Mouse (Mus musculus): ENCODE measurements around the gene Isyna1. TPM values are rescaled to one million over a fixed set of nuclear protein-coding genes. Genes with fewer than 3 reads are reported as not detected.

Isyna1 gene
- total and polyA plus RNA-seq, 3 experiments, result 84.1 to 189 TPM; not detected in 1

DNA sequence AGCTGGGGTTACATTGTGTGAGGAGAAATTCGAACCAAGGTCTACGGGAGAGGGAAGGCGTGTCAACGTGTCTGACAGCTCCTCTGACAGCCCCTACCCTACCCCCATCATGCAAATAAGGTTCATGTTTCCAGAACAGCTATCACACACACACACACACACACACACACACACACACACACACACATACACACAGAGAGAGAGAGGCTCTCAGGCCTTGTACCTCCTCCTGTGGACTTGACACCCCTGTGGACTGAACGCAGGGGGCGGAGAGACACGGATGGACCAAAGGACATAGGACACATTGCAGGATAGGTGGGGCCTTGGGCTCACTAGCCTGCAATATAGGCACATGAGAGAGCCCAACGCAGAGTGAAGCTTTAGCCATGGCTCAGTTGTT, 42.7 kb downstream of the Isyna1 start:
- Histone ChIP-seq H3K4me1 (ENCODE audit: control insufficient read depth in 1 of 2, insufficient read depth in 2 of 2, low read length in 2 of 2) (peaks cover 10 to 14% of the 10 kb centered on the region in 2 experiments), H3K79me2 (ENCODE audit: control insufficient read depth, insufficient read depth, low read length, poor library complexity) (no peaks in the 10 kb centered on the region), H3K9ac (ENCODE audit: control insufficient read depth, low read depth, low read length, poor library complexity, severe bottlenecking) (no peak overlapping the region), H3K36me3 (ENCODE audit: control insufficient read depth in 1 of 2, insufficient read depth in 2 of 2, low read length in 2 of 2) (0 out of 4 replicates have a peak, but pooled peaks cover 0 to 6% of the 10 kb centered on the region in 2 experiments), H3K4me3 (ENCODE audit: control insufficient read depth in 1 of 2, insufficient read depth in 1 of 2, low read depth in 2 of 2, low read length in 2 of 2) (no peak overlapping the region), H3K27me3 (ENCODE audit: control insufficient read depth in 1 of 2, insufficient read depth in 2 of 2, low read length in 2 of 2) (no peaks in the 10 kb centered on the region), H3K27ac (ENCODE audit: control insufficient read depth, low read depth, low read length) (no peak overlapping the region), H3K9me3 (replicated peaks; ENCODE audit: insufficient read depth, low read length) (no peaks in the 10 kb centered on the region)
- no peak for TF ChIP-seq MAX (IDR thresholded peaks at IDR 0.05; ENCODE audit: low read length)
- no peak for TF ChIP-seq NELFE (IDR thresholded peaks at IDR 0.05; ENCODE audit: low read depth, low read length)
- no peak for TF ChIP-seq POLR2A (IDR thresholded peaks at IDR 0.05; ENCODE audit: control insufficient read depth in 1 of 2, insufficient read depth in 1 of 2, low read depth in 1 of 2, low read length in 2 of 2, poor library complexity in 1 of 2)
- TF ChIP-seq ZMIZ1 (IDR thresholded peaks at IDR 0.05; ENCODE audit: low read depth, low read length), result no peak
- TF ChIP-seq ZNF384 (IDR thresholded peaks at IDR 0.05; ENCODE audit: low read depth, low read length), result no peak
- no peak for TF ChIP-seq RCOR1 (IDR thresholded peaks at IDR 0.05; ENCODE audit: low read depth, low read length)
- TF ChIP-seq MAZ (IDR thresholded peaks at IDR 0.05; ENCODE audit: low read depth, low read length), result no peak
- no peak for TF ChIP-seq GABPA (IDR thresholded peaks at IDR 0.05; ENCODE audit: low read depth, low read length)
- TF ChIP-seq UBTF (IDR thresholded peaks at IDR 0.05; ENCODE audit: borderline replicate concordance, insufficient read depth, low read depth, low read length), result no peak
- no peak for TF ChIP-seq MYB (IDR thresholded peaks at IDR 0.05; ENCODE audit: low read depth, low read length)
- TF ChIP-seq CTCF (IDR thresholded peaks at IDR 0.05 in 2 of 3, conservative IDR thresholded peaks at IDR 0.05 in 1 of 3; ENCODE audit: control insufficient read depth in 1 of 3, insufficient read depth in 1 of 3, low read depth in 2 of 3, low read length in 3 of 3, poor library complexity in 1 of 3, severe bottlenecking in 1 of 3), result no peak
- TF ChIP-seq MXI1 (IDR thresholded peaks at IDR 0.05; ENCODE audit: low read depth, low read length), result no peak
- TF ChIP-seq MEF2A (IDR thresholded peaks at IDR 0.05; ENCODE audit: extremely low read depth, insufficient replicate concordance, low read depth, low read length, poor library complexity, severe bottlenecking), result no peak
- no peak for DNase-seq (ENCODE audit: low read depth, low spot score)

GRCm38 (mm10) chr8:70638752-70639151, 44.6 kb downstream of the Isyna1 start:
- TF ChIP-seq UBTF (IDR thresholded peaks at IDR 0.05; ENCODE audit: borderline replicate concordance, insufficient read depth, low read depth, low read length), result no peak
- no peak for TF ChIP-seq MEF2A (IDR thresholded peaks at IDR 0.05; ENCODE audit: extremely low read depth, insufficient replicate concordance, low read depth, low read length, poor library complexity, severe bottlenecking)
- no peak for TF ChIP-seq RAD21 (IDR thresholded peaks at IDR 0.05; ENCODE audit: low read depth, low read length)
- TF ChIP-seq MAX (IDR thresholded peaks at IDR 0.05; ENCODE audit: low read length), result no peak
- 0 out of 4 replicates have a peak, but pooled peaks cover 0 to 6% of the 10 kb centered on the region in 2 experiments for H3K36me3 ChIP-seq (ENCODE audit: control insufficient read depth in 1 of 2, insufficient read depth in 2 of 2, low read length in 2 of 2)
- H3K4me1 ChIP-seq (ENCODE audit: control insufficient read depth in 1 of 2, insufficient read depth in 2 of 2, low read length in 2 of 2), result peaks cover 10 to 13% of the 10 kb centered on the region in 2 experiments

GRCm38 (mm10) chr8:70643019-70643418, 48.8 kb downstream of the Isyna1 start:
- DNase-seq (ENCODE audit: low read depth, low spot score), result no peak
- Histone ChIP-seq H3K4me3 (ENCODE audit: control insufficient read depth in 1 of 2, insufficient read depth in 1 of 2, low read depth in 2 of 2, low read length in 2 of 2) (no peak overlapping the region), H3K9me3 (replicated peaks; ENCODE audit: insufficient read depth, low read length) (no peaks in the 10 kb centered on the region), H3K9ac (ENCODE audit: control insufficient read depth, low read depth, low read length, poor library complexity, severe bottlenecking) (no peak overlapping the region), H3K27ac (ENCODE audit: control insufficient read depth, low read depth, low read length) (no peak overlapping the region), H3K27me3 (ENCODE audit: control insufficient read depth in 1 of 2, insufficient read depth in 2 of 2, low read length in 2 of 2) (no peaks in the 10 kb centered on the region), H3K4me1 (ENCODE audit: control insufficient read depth in 1 of 2, insufficient read depth in 2 of 2, low read length in 2 of 2) (peaks cover 6 to 9% of the 10 kb centered on the region in 2 experiments; a peak in 3 of 4 replicates), H3K79me2 (ENCODE audit: control insufficient read depth, insufficient read depth, low read length, poor library complexity) (no peaks in the 10 kb centered on the region), H3K36me3 (ENCODE audit: control insufficient read depth in 1 of 2, insufficient read depth in 2 of 2, low read length in 2 of 2) (peaks cover 0 to 5% of the 10 kb centered on the region in 2 experiments; a peak in 1 of 4 replicates)
- no peak for TF ChIP-seq ZNF384 (IDR thresholded peaks at IDR 0.05; ENCODE audit: low read depth, low read length)
- no peak for TF ChIP-seq MYC (IDR thresholded peaks at IDR 0.05; ENCODE audit: low read depth, low read length)
- no peak for TF ChIP-seq ELF1 (IDR thresholded peaks at IDR 0.05; ENCODE audit: low read depth, low read length)
- no peak for TF ChIP-seq CTCF (IDR thresholded peaks at IDR 0.05 in 2 of 3, conservative IDR thresholded peaks at IDR 0.05 in 1 of 3; ENCODE audit: control insufficient read depth in 1 of 3, insufficient read depth in 1 of 3, low read depth in 2 of 3, low read length in 3 of 3, poor library complexity in 1 of 3, severe bottlenecking in 1 of 3)
- TF ChIP-seq RCOR1 (IDR thresholded peaks at IDR 0.05; ENCODE audit: low read depth, low read length), result no peak
- TF ChIP-seq CHD2 (IDR thresholded peaks at IDR 0.05; ENCODE audit: low read length), result no peak
- no peak for TF ChIP-seq GABPA (IDR thresholded peaks at IDR 0.05; ENCODE audit: low read depth, low read length)
- TF ChIP-seq ZMIZ1 (IDR thresholded peaks at IDR 0.05; ENCODE audit: low read depth, low read length), result no peak
- no peak for TF ChIP-seq ETS1 (IDR thresholded peaks at IDR 0.05; ENCODE audit: low read depth, low read length)
- TF ChIP-seq BHLHE40 (IDR thresholded peaks at IDR 0.05; ENCODE audit: borderline replicate concordance, low read depth, low read length), result no peak
- TF ChIP-seq JUND (IDR thresholded peaks at IDR 0.05; ENCODE audit: low read depth, low read length), result no peak
- no peak for TF ChIP-seq HCFC1 (IDR thresholded peaks at IDR 0.05; ENCODE audit: low read depth, low read length)
- TF ChIP-seq ZC3H11A (IDR thresholded peaks at IDR 0.05; ENCODE audit: low read depth, low read length), result no peak

More at GRCm38 (mm10) chr8:70638752-70639151, 44.6 kb downstream of the Isyna1 start:
- no peak overlapping the region for H3K27ac ChIP-seq (ENCODE audit: control insufficient read depth, low read depth, low read length)
- no peaks in the 10 kb centered on the region for H3K27me3 ChIP-seq (ENCODE audit: control insufficient read depth in 1 of 2, insufficient read depth in 2 of 2, low read length in 2 of 2)
- H3K9me3 ChIP-seq (replicated peaks; ENCODE audit: insufficient read depth, low read length), result no peaks in the 10 kb centered on the region
- DNase-seq (ENCODE audit: low read depth, low spot score), result no peak
- no peak overlapping the region for H3K4me3 ChIP-seq (ENCODE audit: control insufficient read depth in 1 of 2, insufficient read depth in 1 of 2, low read depth in 2 of 2, low read length in 2 of 2)
- H3K9ac ChIP-seq (ENCODE audit: control insufficient read depth, low read depth, low read length, poor library complexity, severe bottlenecking), result no peak overlapping the region
- no peaks in the 10 kb centered on the region for H3K79me2 ChIP-seq (ENCODE audit: control insufficient read depth, insufficient read depth, low read length, poor library complexity)

All from MEL (cell line).